ENCODE assay signal across 27 mouse cellular contexts in genomic region chrX:37018150-37018654, GRCm38 (mm10). TPM values are rescaled to one million over a fixed set of nuclear protein-coding genes. Genes with fewer than 3 reads are reported as not detected.
A peak's percentile ranks its signal among the peaks of the same experiment; 100 is the strongest.
DNase-seq lines count a peak whose midpoint lies in the region; ATAC-seq and TF ChIP-seq lines count a peak whose summit lies in the region.
"Had no signal": no experiment of that assay in that cellular context is flagged by ENCODE, and none has a peak within 500 bp of the region (broad histone marks: within the 10 kb centered on the region; RNA-seq: fewer than 3 reads in every experiment).

No protein-coding gene starts in this region.

- no peaks in the 10 kb centered on the region for H3K9me3 ChIP-seq in CH12.LX (replicated peaks; ENCODE audit: low read length)
- no peaks in the 10 kb centered on the region for H3K9me3 ChIP-seq in hindbrain, embryonic 12.5 days (replicated peaks)
- H3K9me3 ChIP-seq: G1E had no signal

- no peak overlapping the region for H3K27ac ChIP-seq in CH12.LX (ENCODE audit: insufficient read depth, low read depth)
- no peak overlapping the region for H3K27ac ChIP-seq in hindbrain, embryonic 12.5 days

- peak; percentile 56 for ATAC-seq in granulocyte monocyte progenitor cell, adult 5-6 weeks (replicated peaks; ENCODE audit: poor library complexity, severe bottlenecking)
- ATAC-seq in megakaryocyte progenitor cell, adult 5-6 weeks (replicated peaks; ENCODE audit: poor library complexity), result peak; percentile 37; the same call in 1 of the 2 replicates
- no peak for ATAC-seq in hindbrain, embryonic 12.5 days (ENCODE audit: low FRiP score)
- ATAC-seq: activated CD4-positive, CD25-positive, alpha-beta regulatory T cell, adult 4 months; CD4-positive, CD25-positive, alpha-beta regulatory T cell, adult 4 months; Patski had no signal

- TF ChIP-seq CTCF in CH12.LX (conservative IDR thresholded peaks at IDR 0.05 in 1 of 2, IDR thresholded peaks at IDR 0.05 in 1 of 2; ENCODE audit: low read depth in 2 of 2, low read length in 2 of 2), result no peak

- no peak for TF ChIP-seq RAD21 in CH12.LX (IDR thresholded peaks at IDR 0.05; ENCODE audit: low read depth, low read length)

- 88% methylated on average over 9 of the region's 9 CpGs for WGBS in hindbrain, embryonic 12.5 days

- peak; percentile 40 for DNase-seq in 416B (ENCODE audit: low read depth)
- peak; percentile 53 for DNase-seq in CH12.LX (ENCODE audit: extremely low read depth)
- no peak for DNase-seq in gastrocnemius, postnatal 25 days
- DNase-seq in retina, embryonic 14.5 days (ENCODE audit: low spot score), result no peak
- DNase-seq in cerebellum, adult 11 months, result no peak
- DNase-seq: adrenal gland, adult 2 months; adrenal gland, adult 8-10 months; adrenal gland, postnatal 10 days; adrenal gland, postnatal 14 days; adrenal gland, postnatal 25 days; adrenal gland, postnatal 36 days; B cell, adult 2 months; cerebellum, adult 11-12 months; cerebellum, adult 18-20 months; cerebellum, adult 2 months; cerebellum, adult 8-10 months had no signal

- H3K4me3 ChIP-seq in CH12.LX (replicated peaks in 1 of 3; ENCODE audit: low read depth in 2 of 3, low read length in 2 of 3, poor library complexity in 1 of 3), result no peak overlapping the region
- no peak overlapping the region for H3K4me3 ChIP-seq in hindbrain, embryonic 12.5 days

- H3K4me2 ChIP-seq in CH12.LX (ENCODE audit: insufficient read depth, low read depth, poor library complexity, severe bottlenecking), result no peak overlapping the region
- no peak overlapping the region for H3K4me2 ChIP-seq in hindbrain, embryonic 12.5 days (replicated peaks)

- H3K36me3 ChIP-seq in CH12.LX (replicated peaks in 1 of 2; ENCODE audit: control insufficient read depth in 1 of 2, insufficient read depth in 1 of 2, low read length in 1 of 2), result no peaks in the 10 kb centered on the region
- H3K36me3 ChIP-seq in hindbrain, embryonic 12.5 days, result no peaks in the 10 kb centered on the region
- H3K36me3 ChIP-seq: G1E had no signal

- TF ChIP-seq EP300 in CH12.LX (IDR thresholded peaks at IDR 0.05; ENCODE audit: low read length), result no peak

- H3K79me2 ChIP-seq in CH12.LX (replicated peaks; ENCODE audit: control insufficient read depth, extremely low read depth, insufficient read depth, poor library complexity, severe bottlenecking), result no peaks in the 10 kb centered on the region

- in situ Hi-C loops in CH12.LX (cut with MboI; ENCODE audit: low pct_ligation_motif_present, low pct_unique_long_range_greater_than_20kb, low sequenced_read_pairs), result no loop called here

- no peaks in the 10 kb centered on the region for H3K27me3 ChIP-seq in CH12.LX (replicated peaks)
- H3K27me3 ChIP-seq in hindbrain, embryonic 12.5 days, result no peaks in the 10 kb centered on the region

- H3K4me1 ChIP-seq in CH12.LX (ENCODE audit: control insufficient read depth in 1 of 2, insufficient read depth in 2 of 2), result peaks cover 5 to 12% of the 10 kb centered on the region in 2 experiments; a peak in 3 of 4 replicates
- H3K4me1 ChIP-seq in hindbrain, embryonic 12.5 days, result no peaks in the 10 kb centered on the region

- no peak for TF ChIP-seq POLR2A in CH12.LX (IDR thresholded peaks at IDR 0.05; ENCODE audit: low read depth, low read length)

- no peak overlapping the region for H3K9ac ChIP-seq in CH12.LX (ENCODE audit: insufficient read depth, low read depth)
- no peak overlapping the region for H3K9ac ChIP-seq in hindbrain, embryonic 12.5 days

- dilution Hi-C loops in CH12.LX (cut with MboI; ENCODE audit: extremely low pct_ligation_motif_present, extremely low pct_unique_long_range_greater_than_20kb, low sequenced_read_pairs), result no loop called here

TF ChIP-seq in CH12.LX, 34 proteins besides CTCF, POLR2A, EP300 and RAD21:
- TF ChIP-seq POLR2AphosphoS2 (IDR thresholded peaks at IDR 0.05; ENCODE audit: low read depth, low read length) (no peak), BHLHE40 (IDR thresholded peaks at IDR 0.05; ENCODE audit: low read depth, low read length) (peak; percentile 72), MAZ (IDR thresholded peaks at IDR 0.05; ENCODE audit: low read depth, low read length) (no peak), ETS1 (conservative IDR thresholded peaks at IDR 0.05; ENCODE audit: low read depth, low read length) (peak; percentile 58; the same call in 1 of the 2 replicates), TCF12 (IDR thresholded peaks at IDR 0.05; ENCODE audit: low read depth, low read length) (peak; percentile 24; the same call in 1 of the 2 replicates)

RNA-seq across cellular contexts. Expression of gene Sept6, which starts 26.6 kb away (rescaled TPM):
- total RNA-seq in CH12.LX (2012; rRNA removed) (88.1 and 98.8 TPM in 2 replicates), CH12.LX (2014; rRNA removed) (94.1 and 94.4 TPM in 2 replicates)
- polyA plus RNA-seq in CH12.LX (2012; ENCODE audit: insufficient read length, low read depth), result 180 and 214 TPM in 2 replicates
- total RNA-seq in granulocyte monocyte progenitor cell, adult 5-6 weeks (2014; fragmentation: Nextera tagmentation), result 34.2 and 37.0 TPM in 2 replicates
- 39.6 and 44.2 TPM in 2 replicates for total RNA-seq in granulocyte monocyte progenitor cell, adult 5-6 weeks (2017)
- 50.1 and 53.5 TPM in 2 replicates for total RNA-seq in megakaryocyte progenitor cell, adult 5-6 weeks (2015)
- total RNA-seq in megakaryocyte progenitor cell, adult 5-6 weeks (2017), result 42.1 and 44.1 TPM in 2 replicates
- total RNA-seq in gastrocnemius, postnatal 25 days (2021), result 1 to 10 TPM; 2.7 to 2.9 TPM
- polyA plus RNA-seq in hindbrain, embryonic 12.5 days (2016; fragmentation: Nextera tagmentation; extraction: Ambion mirVana), result 61.9 and 68.7 TPM in 2 replicates

RNA-seq across cellular contexts. Expression of gene Sowahd, which starts 30.4 kb away (rescaled TPM):
- total RNA-seq in CH12.LX (2012; rRNA removed), result not detected in 2 replicates
- total RNA-seq in CH12.LX (2014; rRNA removed), result not detected in 2 replicates
- polyA plus RNA-seq in CH12.LX (2012; ENCODE audit: insufficient read length, low read depth), result not detected in 2 replicates
- 0.38 TPM in 1 of 2 replicates, not detected in the other for total RNA-seq in granulocyte monocyte progenitor cell, adult 5-6 weeks (2014; fragmentation: Nextera tagmentation)
- total RNA-seq in granulocyte monocyte progenitor cell, adult 5-6 weeks (2017), result 0.15 and 1.2 TPM in 2 replicates
- 0.12 and 0.25 TPM in 2 replicates for total RNA-seq in megakaryocyte progenitor cell, adult 5-6 weeks (2015)
- 1.00 and 3.4 TPM in 2 replicates for total RNA-seq in megakaryocyte progenitor cell, adult 5-6 weeks (2017)
- total RNA-seq in gastrocnemius, postnatal 25 days (2021), result not detected
- polyA plus RNA-seq in hindbrain, embryonic 12.5 days (2016; fragmentation: Nextera tagmentation; extraction: Ambion mirVana), result not detected in 2 replicates
- total RNA-seq: adrenal gland, postnatal 25 days; ES-E14; MEL had no signal
- polyA plus RNA-seq: activated CD4-positive, CD25-positive, alpha-beta regulatory T cell, adult 4 months; brain, embryonic 14.5 days; C2C12; CD4-positive, CD25-positive, alpha-beta regulatory T cell, adult 4 months; cerebellum, adult 2 months; G1E; Patski had no signal

Comparison
In these comparisons a context has a peak if more than half of its experiments do, and no peak if none do; other contexts are left out.
1. DNase-seq: peak in 416B (single experiment) and CH12.LX (single experiment); none in gastrocnemius, postnatal 25 days (single experiment), retina, embryonic 14.5 days (single experiment) and cerebellum, adult 11 months (single experiment).
2. RNA of gene Sept6, which starts 26.6 kb away (total RNA-seq): 88.1 to 98.8 TPM in CH12.LX, 42.1 to 53.5 TPM in megakaryocyte progenitor cell, adult 5-6 weeks and 34.2 to 44.2 TPM in granulocyte monocyte progenitor cell, adult 5-6 weeks; 2.7 to 2.9 TPM in gastrocnemius, postnatal 25 days; every median in the first group is over 4 times any median in the second.